Mouse (Mus musculus) neural tube, embryonic 10.5 days (tissue): ENCODE results near the gene Efl1.
A peak's percentile ranks its signal among the peaks of the same experiment; 100 is the strongest.
"Not testable (repeated sequence)": the region's sequence is repeated elsewhere in the genome, so short reads cannot be mapped to it uniquely, and the experiment has no call there.

Experiments
- DNase-seq: peaks from one replicate; pipeline ENCODE4 v3.0.0-alpha.2; 2017; ENCODE audit warnings: low spot score; ENCODE audit errors: extremely low spot score

Gene Efl1

DNA sequence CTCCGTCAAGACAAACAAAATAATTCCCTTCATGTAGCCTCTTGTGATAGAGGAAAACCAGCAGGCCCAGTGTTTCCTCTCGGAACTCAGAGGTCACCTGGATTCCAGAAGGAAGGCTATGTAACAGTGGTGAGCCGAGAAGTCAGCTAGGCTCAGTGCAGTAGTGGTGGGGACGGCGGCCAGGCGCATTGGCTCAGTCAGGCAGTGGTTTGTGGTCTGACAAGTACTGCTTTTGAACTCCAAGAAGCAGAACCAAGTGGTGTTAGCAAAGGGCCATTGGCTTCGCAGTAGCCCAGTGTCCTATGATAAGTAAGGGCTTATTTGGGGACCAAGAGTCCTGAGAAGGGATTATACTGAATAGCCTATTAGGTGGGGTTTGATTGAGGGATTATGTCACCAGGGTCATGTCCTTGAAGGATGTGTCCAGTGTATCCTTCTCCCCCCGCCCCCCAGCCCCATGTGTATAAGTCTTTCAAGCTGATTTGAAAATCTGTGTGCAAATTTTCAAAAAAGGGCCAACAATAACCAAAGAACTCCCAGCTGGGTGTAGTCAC is 107.3 kb downstream of the Efl1 start:
- no peak for DNase-seq

DNA sequence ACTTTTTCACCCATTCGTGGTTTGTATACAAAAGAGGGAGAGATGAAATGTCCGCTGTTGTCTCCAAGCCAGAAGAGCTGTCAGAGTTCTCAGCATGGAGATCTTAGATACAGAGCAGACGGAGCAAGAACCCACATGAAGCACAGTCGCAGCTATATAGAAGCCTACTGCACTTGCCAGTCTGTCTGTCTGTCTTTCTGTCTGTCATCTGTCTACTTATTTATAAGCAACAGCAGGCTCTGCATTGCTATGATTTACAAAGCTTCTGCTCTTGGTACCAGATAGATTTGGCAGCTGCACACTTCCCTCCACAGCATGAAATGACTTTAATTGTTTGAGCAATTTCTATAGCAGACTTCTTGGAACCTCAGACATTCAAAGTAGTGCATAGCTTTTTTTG is 110.1 kb downstream of the Efl1 start:
- DNase-seq, result no peak

- DNase-seq, result no peak
These were observed 110.7 kb downstream of the Efl1 start for GRCm38 (mm10) chr7:82759091-82759490.

DNA sequence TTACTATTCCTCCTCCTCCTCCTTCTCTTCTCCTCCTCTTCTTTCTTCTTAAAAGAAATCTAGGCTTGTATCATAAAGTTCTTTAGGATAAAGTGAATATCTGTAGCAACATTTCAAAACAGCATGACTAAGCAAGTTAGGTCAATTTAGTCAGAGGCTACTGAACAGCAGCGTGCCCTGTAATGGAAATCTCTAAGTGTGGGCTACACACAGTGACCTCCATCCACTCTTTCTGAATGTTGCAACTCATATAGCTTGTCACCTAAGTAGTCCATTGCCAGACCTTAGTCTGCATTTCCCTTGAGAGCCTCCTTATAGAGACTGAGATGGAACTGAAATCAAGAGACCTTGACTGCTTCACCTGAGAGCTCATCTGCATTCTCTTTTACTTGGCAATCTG is 116.5 kb downstream of the Efl1 start:
- no peak for DNase-seq

DNA sequence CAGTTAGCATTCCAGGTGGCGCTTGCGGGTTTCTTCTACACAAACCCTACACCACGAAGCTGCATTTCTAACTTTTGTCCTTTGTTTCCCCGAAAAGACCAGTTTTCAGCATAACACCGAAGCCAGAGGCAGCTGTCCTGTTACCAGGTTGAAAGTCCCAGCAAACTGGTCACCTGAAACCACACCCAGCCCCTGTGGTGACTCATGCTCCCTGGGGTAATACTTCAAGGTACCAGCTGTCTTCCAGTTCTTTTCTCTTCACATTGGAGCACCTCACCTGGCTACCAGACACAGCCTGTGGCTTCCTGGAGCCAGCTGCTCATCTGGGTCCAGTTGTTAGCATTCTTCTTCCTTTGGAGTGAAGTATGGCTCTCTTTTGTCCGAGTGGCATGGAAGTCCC is 118.2 kb downstream of the Efl1 start:
- no peak for DNase-seq

DNA sequence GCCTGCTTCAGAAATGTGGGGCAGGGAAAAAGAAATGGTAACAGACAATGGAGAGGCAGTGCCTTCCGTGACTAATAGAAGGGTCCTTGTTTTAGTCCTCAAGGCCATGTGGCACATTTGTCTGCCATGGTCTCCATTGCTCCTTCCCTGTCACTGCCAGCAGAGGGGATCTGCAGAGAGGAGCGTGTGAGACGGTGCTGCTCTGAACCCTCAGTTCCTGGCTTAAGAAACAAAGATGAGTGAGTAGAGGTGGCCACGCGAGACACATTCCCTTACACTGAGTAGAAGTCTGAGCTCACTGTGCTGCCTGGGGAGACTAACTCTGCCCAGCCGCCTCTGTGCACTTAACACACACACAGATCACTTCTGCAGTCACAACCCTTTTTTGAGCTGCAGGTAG is 121.8 kb downstream of the Efl1 start:
- DNase-seq, result no peak

- DNase-seq, result peak; percentile 61
These were observed 122.7 kb downstream of the Efl1 start for GRCm38 (mm10) chr7:82770957-82771660.

DNA sequence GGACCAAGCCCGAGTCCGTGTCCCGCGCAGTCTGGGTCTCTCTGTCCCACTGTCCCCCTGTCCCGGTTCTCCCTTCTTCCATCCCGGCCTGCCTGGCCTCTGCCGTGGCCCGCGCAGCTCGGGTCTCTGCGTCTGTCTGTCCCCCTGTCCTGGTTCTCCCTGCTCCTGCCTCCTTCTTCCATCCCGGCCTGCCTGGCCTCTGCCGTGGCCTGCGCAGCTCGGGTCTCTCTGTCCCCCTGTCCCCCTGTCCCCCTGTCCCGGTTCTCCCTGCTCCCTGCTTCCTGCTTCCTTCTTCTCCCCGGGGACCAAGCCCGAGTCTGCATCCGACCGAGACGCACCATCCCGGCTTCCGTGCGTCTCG is 123.2 kb downstream of the Efl1 start:
- not testable (repeated sequence) for DNase-seq

DNA sequence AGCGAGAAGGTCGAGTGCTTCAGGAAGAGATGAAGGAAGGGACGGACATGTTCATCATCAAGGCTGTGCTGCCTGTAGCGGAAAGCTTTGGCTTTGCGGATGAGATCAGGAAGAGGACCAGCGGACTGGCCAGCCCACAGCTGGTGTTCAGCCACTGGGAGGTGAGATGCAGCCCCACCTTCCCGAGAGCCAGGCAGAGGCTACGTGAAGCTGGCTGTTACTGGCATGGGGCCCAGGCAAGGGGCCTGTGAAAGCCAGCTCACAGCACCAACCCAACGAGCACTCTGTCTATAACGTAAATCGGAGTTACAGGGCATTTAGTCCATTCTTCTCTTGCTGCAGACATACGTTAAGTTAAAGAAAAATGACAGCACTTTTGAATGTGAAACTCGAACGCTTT is 124.1 kb downstream of the Efl1 start:
- no peak for DNase-seq

DNA sequence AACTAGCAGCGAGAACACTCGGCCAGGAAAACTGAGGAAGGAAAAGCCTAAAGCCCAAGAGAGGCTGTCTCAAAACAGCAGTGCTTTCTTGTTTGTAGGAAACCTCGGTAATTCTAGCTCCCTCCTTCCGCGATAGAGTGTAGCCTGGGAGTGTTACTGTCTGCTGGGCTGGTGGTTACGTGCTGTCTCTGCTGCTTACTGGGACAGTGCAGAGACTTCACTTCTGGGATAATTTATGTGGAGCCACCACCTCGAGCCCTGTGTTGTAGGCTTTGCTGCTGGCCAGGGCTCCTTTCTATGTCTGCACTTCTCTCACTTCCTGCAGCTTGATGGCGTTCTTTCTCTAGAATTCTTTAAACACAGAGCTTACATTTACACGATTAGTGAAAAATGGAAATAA is 124.7 kb downstream of the Efl1 start:
- DNase-seq, result no peak

GRCm38 (mm10) chr7:82773884-82774283 is 125.5 kb downstream of the Efl1 start:
- no peak for DNase-seq

- no peak for DNase-seq
These were observed 126.7 kb downstream of the Efl1 start for GRCm38 (mm10) chr7:82775090-82775489.

- no peak for DNase-seq
These were observed 134.7 kb downstream of the Efl1 start for GRCm38 (mm10) chr7:82783071-82783470.

- DNase-seq, result no peak
These were observed 135.3 kb downstream of the Efl1 start for GRCm38 (mm10) chr7:82783693-82784092.

GRCm38 (mm10) chr7:82785335-82785934 is 137.0 kb downstream of the Efl1 start:
- DNase-seq, result no peak

GRCm38 (mm10) chr7:82785970-82786647 is 137.7 kb downstream of the Efl1 start:
- DNase-seq, result no peak

DNA sequence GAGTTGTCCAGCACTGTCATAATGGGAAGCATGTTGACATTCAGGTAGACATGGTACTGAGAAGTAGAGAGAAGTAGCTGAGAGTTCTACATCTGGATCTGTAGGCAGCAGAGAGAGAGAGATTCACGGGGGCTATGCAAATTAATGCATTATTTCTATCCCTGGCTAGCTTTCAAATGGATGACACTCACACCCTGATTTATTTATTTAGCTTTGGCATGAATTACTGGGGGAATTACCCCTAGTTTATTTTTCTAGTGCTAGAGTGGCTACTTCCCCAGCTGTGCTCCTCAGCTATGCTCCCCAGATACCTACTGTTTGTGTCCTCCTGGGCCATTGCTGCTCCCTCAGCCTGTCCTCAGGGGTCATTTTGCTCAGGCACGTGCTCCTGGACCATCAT is 144.2 kb downstream of the Efl1 start:
- no peak for DNase-seq

GRCm38 (mm10) chr7:82793111-82793510 is 144.7 kb downstream of the Efl1 start:
- no peak for DNase-seq

DNA sequence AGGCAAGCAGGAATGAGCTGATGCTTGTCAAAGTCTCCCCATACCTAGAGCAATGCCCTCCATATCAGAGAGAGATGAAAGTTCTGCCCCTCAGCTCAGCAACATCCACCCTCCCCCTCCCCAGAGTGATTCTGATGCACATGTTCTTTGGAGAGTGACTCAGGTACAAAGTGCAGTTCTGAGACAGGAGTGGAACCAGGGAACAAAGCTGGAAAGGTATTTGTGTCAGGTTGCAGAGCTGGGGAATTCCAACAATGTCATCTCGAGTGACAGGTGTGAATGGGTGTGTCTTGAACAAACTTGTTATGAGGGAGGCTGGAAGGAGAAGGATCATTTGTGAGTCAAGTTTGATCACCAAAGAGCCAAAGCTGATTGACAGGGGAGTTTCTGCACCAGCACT is 146.1 kb downstream of the Efl1 start:
- no peak for DNase-seq

- DNase-seq, result no peak
These were observed 153.8 kb downstream of the Efl1 start for GRCm38 (mm10) chr7:82802206-82802605.

- no peak for DNase-seq
These were observed 159.8 kb downstream of the Efl1 start for GRCm38 (mm10) chr7:82808257-82808656.

- no peak for DNase-seq
These were observed 160.7 kb downstream of the Efl1 start for GRCm38 (mm10) chr7:82809126-82809525.

- DNase-seq, result no peak
These were observed 162.4 kb downstream of the Efl1 start for GRCm38 (mm10) chr7:82810799-82811139.
